Mouse (Mus musculus): ENCODE results near the gene Mut. TPM values are rescaled to one million over a fixed set of nuclear protein-coding genes. Genes with fewer than 3 reads are reported as not detected.

The Mut gene
- polyA plus RNA-seq, 1 experiment from 2014 or later, result 41.2 TPM

GRCm38 (mm10) chr17:40948518-40948917, 14.0 kb downstream of the Mut start:
- Histone ChIP-seq H3K9me3 (no peaks in the 10 kb centered on the region), H3K27ac (no peak overlapping the region), H3K4me3 (replicated peaks) (no peak overlapping the region), H3K9ac (no peak overlapping the region), H3K4me1 (no peaks in the 10 kb centered on the region), H3K36me3 (peaks cover 13% of the 10 kb centered on the region; the same call in 1 of the 2 replicates), H3K27me3 (replicated peaks) (no peaks in the 10 kb centered on the region), H3K4me2 (no peak overlapping the region)
- ATAC-seq (ENCODE audit: insufficient read depth, low FRiP score, low read depth), result no peak
- 83% methylated on average over 3 of the region's 3 CpGs for WGBS

- no peaks in the 10 kb centered on the region for H3K27me3 ChIP-seq (replicated peaks)
- H3K27ac ChIP-seq, result no peak overlapping the region
- no peak overlapping the region for H3K4me3 ChIP-seq (replicated peaks)
- no peaks in the 10 kb centered on the region for H3K4me1 ChIP-seq
- no peaks in the 10 kb centered on the region for H3K36me3 ChIP-seq
- no peak overlapping the region for H3K4me2 ChIP-seq
- no peak overlapping the region for H3K9ac ChIP-seq
- no peaks in the 10 kb centered on the region for H3K9me3 ChIP-seq
- no peak for ATAC-seq (ENCODE audit: insufficient read depth, low FRiP score, low read depth)
- WGBS, result 69% methylated on average over 11 of the region's 11 CpGs
These were observed 43.4 kb downstream of the Mut start for GRCm38 (mm10) chr17:40977914-40978313.

GRCm38 (mm10) chr17:40992102-40992501, 57.6 kb downstream of the Mut start:
- H3K9ac ChIP-seq, result no peak overlapping the region
- WGBS, result 53% methylated on average over 3 of the region's 3 CpGs
- H3K4me2 ChIP-seq, result no peak overlapping the region
- no peak overlapping the region for H3K27ac ChIP-seq
- H3K27me3 ChIP-seq (replicated peaks), result no peaks in the 10 kb centered on the region
- ATAC-seq (ENCODE audit: insufficient read depth, low FRiP score, low read depth), result no peak
- H3K9me3 ChIP-seq, result no peaks in the 10 kb centered on the region
- no peak overlapping the region for H3K4me3 ChIP-seq (replicated peaks)
- no peaks in the 10 kb centered on the region for H3K36me3 ChIP-seq
- H3K4me1 ChIP-seq, result no peaks in the 10 kb centered on the region

Other genes starting within 250 kb of the Mut start
- gene Esp1, start 207.6 kb upstream of the Mut start, polyA plus RNA-seq (2015; fragmentation: Nextera tagmentation; extraction: Ambion mirVana), result not detected in 2 replicates
- not detected in 2 replicates for gene Crisp2, start 127.7 kb upstream of the Mut start, polyA plus RNA-seq (2015; fragmentation: Nextera tagmentation; extraction: Ambion mirVana)
- 7.1 and 16.6 TPM in 2 replicates for gene Rhag, start 123.6 kb upstream of the Mut start, polyA plus RNA-seq (2015; fragmentation: Nextera tagmentation; extraction: Ambion mirVana)
- 4.6 and 5.4 TPM in 2 replicates for gene 9130008F23Rik, start 54.1 kb upstream of the Mut start, polyA plus RNA-seq (2015; fragmentation: Nextera tagmentation; extraction: Ambion mirVana)
- gene Glyatl3, start 20.3 kb upstream of the Mut start, polyA plus RNA-seq (2015; fragmentation: Nextera tagmentation; extraction: Ambion mirVana), result not detected in 2 replicates
- gene Cenpq, start 362 bp downstream of the Mut start, polyA plus RNA-seq (2015; fragmentation: Nextera tagmentation; extraction: Ambion mirVana), result 21.1 and 24.2 TPM in 2 replicates